Mouse (Mus musculus) limb, embryonic 10.5 days (tissue): ENCODE results near the gene Hsd17b6. TPM values are rescaled to one million over a fixed set of nuclear protein-coding genes. Genes with fewer than 3 reads are reported as not detected.

Experiments used
- DNase-seq: peaks from one replicate; pipeline ENCODE4 v3.0.0-alpha.2; 2017; ENCODE audit warnings: low spot score
- H3K27ac ChIP-seq: fragments of 300-500 bp; sonication (generic); 2 replicates; pipeline ENCODE4 v1.5.1; 2016; ENCODE audit warnings: mild to moderate bottlenecking
- H3K27me3 ChIP-seq: fragments of 300-500 bp; sonication (generic); 2 replicates; pipeline ENCODE4 v1.6.1; 2016; ENCODE audit warnings: low read depth, mild to moderate bottlenecking; ENCODE audit not compliant: poor library complexity, severe bottlenecking
- H3K36me3 ChIP-seq: fragments of 300-500 bp; sonication (generic); 2 replicates; pipeline ENCODE4 v1.6.1; 2016; ENCODE audit warnings: mild to moderate bottlenecking, moderate library complexity
- H3K4me1 ChIP-seq: fragments of 300-500 bp; sonication (generic); 2 replicates; pipeline ENCODE4 v1.6.1; 2016
- H3K4me3 ChIP-seq: fragments of 300-500 bp; sonication (generic); 2 replicates; pipeline ENCODE4 v1.5.1; 2016; ENCODE audit warnings: mild to moderate bottlenecking, moderate library complexity
- H3K9me3 ChIP-seq: fragments of 300-500 bp; sonication (generic); replicated peaks from 2 replicates; pipeline ENCODE4 v1.6.1; 2016; ENCODE audit warnings: mild to moderate bottlenecking
- WGBS: fragments of 180-500 bp; shearing (Covaris S2); methylation state at CpG from one replicate; pipeline ENCODE4 v1.1.7; 2016; 5-methylcytosine and 5-hydroxymethylcytosine counted together
- polyA plus RNA-seq: library from polyadenylated mRNA; unstranded; fragments of >200 nt; fragmentation: Nextera tagmentation; extraction: Ambion mirVana; gene quantifications from 2 replicates; pipeline ENCODE4 v1.2.1, GENCODE M21; 2016

The Hsd17b6 gene
- polyA plus RNA-seq, 1 experiment from 2014 or later, result not detected

- Histone ChIP-seq H3K9me3 (no peaks in the 10 kb centered on the region), H3K4me1 (peaks cover 34% of the 10 kb centered on the region), H3K27ac (no peak overlapping the region), H3K4me3 (peak overlapping the region; percentile 6; the same call in 1 of the 2 replicates), H3K36me3 (peaks cover 62% of the 10 kb centered on the region), H3K27me3 (no peaks in the 10 kb centered on the region)
- WGBS, result 87% methylated on average over 3 of the region's 3 CpGs
- no peak for DNase-seq
These were observed 30.5 kb upstream of the Hsd17b6 start for GRCm38 (mm10) chr10:128037921-128038320.

- Histone ChIP-seq H3K27me3 (no peaks in the 10 kb centered on the region), H3K4me3 (peak overlapping the region; percentile 93), H3K4me1 (peaks cover 34% of the 10 kb centered on the region), H3K9me3 (no peaks in the 10 kb centered on the region), H3K36me3 (peaks cover 53% of the 10 kb centered on the region), H3K27ac (peak overlapping the region; percentile 98)
- 8% methylated on average over 10 of the region's 10 CpGs for WGBS
- DNase-seq, result peak; percentile 53
These were observed 29.5 kb upstream of the Hsd17b6 start for GRCm38 (mm10) chr10:128036746-128037425.

- Histone ChIP-seq H3K9me3 (no peaks in the 10 kb centered on the region), H3K36me3 (peaks cover 61% of the 10 kb centered on the region), H3K27ac (no peak overlapping the region), H3K27me3 (no peaks in the 10 kb centered on the region), H3K4me1 (peaks cover 6% of the 10 kb centered on the region), H3K4me3 (no peak overlapping the region)
- WGBS, result 88% methylated on average over 2 of the region's 2 CpGs
- no peak for DNase-seq
These were observed 23.4 kb upstream of the Hsd17b6 start for GRCm38 (mm10) chr10:128030860-128031259.

- H3K36me3 ChIP-seq, result peaks cover 70% of the 10 kb centered on the region
These were observed 22.5 kb upstream of the Hsd17b6 start for GRCm38 (mm10) chr10:128029931-128030330.

GRCm38 (mm10) chr10:128023496-128023895, 16.1 kb upstream of the Hsd17b6 start:
- no peak overlapping the region for H3K27ac ChIP-seq
- H3K27me3 ChIP-seq, result no peaks in the 10 kb centered on the region
- H3K4me1 ChIP-seq, result no peaks in the 10 kb centered on the region
- WGBS, result 97% methylated on average over 10 of the region's 10 CpGs
- no peak for DNase-seq
- peaks cover 98% of the 10 kb centered on the region for H3K36me3 ChIP-seq
- no peak overlapping the region for H3K4me3 ChIP-seq
- H3K9me3 ChIP-seq, result no peaks in the 10 kb centered on the region

More at GRCm38 (mm10) chr10:128029931-128030330, 22.5 kb upstream of the Hsd17b6 start:
- H3K27me3 ChIP-seq, result no peaks in the 10 kb centered on the region
- no peak for DNase-seq
- H3K9me3 ChIP-seq, result no peaks in the 10 kb centered on the region
- no peak overlapping the region for H3K4me3 ChIP-seq
- peaks cover 5% of the 10 kb centered on the region for H3K4me1 ChIP-seq
- WGBS, result 94% methylated on average over 7 of the region's 7 CpGs
- H3K27ac ChIP-seq, result no peak overlapping the region

- WGBS, result 92% methylated on average over 5 of the region's 5 CpGs
- DNase-seq, result no peak
- peaks cover 92% of the 10 kb centered on the region for H3K36me3 ChIP-seq
- no peaks in the 10 kb centered on the region for H3K4me1 ChIP-seq
- no peaks in the 10 kb centered on the region for H3K27me3 ChIP-seq
- H3K9me3 ChIP-seq, result no peaks in the 10 kb centered on the region
- H3K27ac ChIP-seq, result no peak overlapping the region
- no peak overlapping the region for H3K4me3 ChIP-seq
These were observed 14.8 kb upstream of the Hsd17b6 start for GRCm38 (mm10) chr10:128022196-128022595.

GRCm38 (mm10) chr10:128015068-128015934, 7.9 kb upstream of the Hsd17b6 start, which contains the start of gene Prim1:
Gene Prim1 (plus strand): TSS chr10:128015168.
- Histone ChIP-seq H3K9me3 (no peaks in the 10 kb centered on the region), H3K27me3 (no peaks in the 10 kb centered on the region), H3K27ac (peak within 1 kb of the TSS; percentile 87), H3K36me3 (peaks cover 25% of the 10 kb centered on the region), H3K4me1 (no peaks in the 10 kb centered on the region; the same call in 1 of the 2 replicates), H3K4me3 (peak within 1 kb of the TSS; percentile 68)
- 8% methylated on average over 31 of the region's 31 CpGs for WGBS
- peak; percentile 90 for DNase-seq

GRCm38 (mm10) chr10:128009735-128010134, 2.3 kb upstream of the Hsd17b6 start:
- H3K4me3 ChIP-seq, result no peak overlapping the region
- DNase-seq, result no peak

GRCm38 (mm10) chr10:128008207-128008889, 937 bp upstream of the Hsd17b6 start:
- peak; percentile 79 for DNase-seq
- H3K27me3 ChIP-seq, result no peaks in the 10 kb centered on the region
- no peaks in the 10 kb centered on the region for H3K9me3 ChIP-seq
- no peak overlapping the region for H3K4me3 ChIP-seq
- no peak overlapping the region for H3K27ac ChIP-seq
- H3K36me3 ChIP-seq, result no peaks in the 10 kb centered on the region
- WGBS, result 15% methylated on average over 4 of the region's 4 CpGs
- no peaks in the 10 kb centered on the region for H3K4me1 ChIP-seq

More at GRCm38 (mm10) chr10:128009735-128010134, 2.3 kb upstream of the Hsd17b6 start:
- Histone ChIP-seq H3K27me3 (no peaks in the 10 kb centered on the region), H3K9me3 (no peaks in the 10 kb centered on the region), H3K27ac (no peak overlapping the region), H3K36me3 (no peaks in the 10 kb centered on the region), H3K4me1 (no peaks in the 10 kb centered on the region)
- 85% methylated on average over 5 of the region's 5 CpGs for WGBS

GRCm38 (mm10) chr10:128005479-128005878, 1.9 kb downstream of the Hsd17b6 start:
- DNase-seq, result no peak
- H3K9me3 ChIP-seq, result no peaks in the 10 kb centered on the region
- H3K27me3 ChIP-seq, result no peaks in the 10 kb centered on the region
- no peaks in the 10 kb centered on the region for H3K4me1 ChIP-seq
- no peak overlapping the region for H3K4me3 ChIP-seq
- no peaks in the 10 kb centered on the region for H3K36me3 ChIP-seq
- no peak overlapping the region for H3K27ac ChIP-seq
- 90% methylated on average over 8 of the region's 8 CpGs for WGBS

GRCm38 (mm10) chr10:128004918-128005317, 2.5 kb downstream of the Hsd17b6 start:
- no peak overlapping the region for H3K4me3 ChIP-seq
- no peak overlapping the region for H3K27ac ChIP-seq
- DNase-seq, result no peak
- WGBS, result 91% methylated on average over 10 of the region's 10 CpGs
- H3K9me3 ChIP-seq, result no peaks in the 10 kb centered on the region
- H3K4me1 ChIP-seq, result no peaks in the 10 kb centered on the region
- no peaks in the 10 kb centered on the region for H3K36me3 ChIP-seq
- no peaks in the 10 kb centered on the region for H3K27me3 ChIP-seq

- no peak for DNase-seq
- Histone ChIP-seq H3K36me3 (no peaks in the 10 kb centered on the region), H3K4me1 (no peaks in the 10 kb centered on the region), H3K4me3 (no peak overlapping the region), H3K9me3 (no peaks in the 10 kb centered on the region), H3K27ac (no peak overlapping the region), H3K27me3 (no peaks in the 10 kb centered on the region)
- 85% methylated on average over 3 of the region's 3 CpGs for WGBS
These were observed 4.1 kb downstream of the Hsd17b6 start for GRCm38 (mm10) chr10:128003281-128003801.
